Mouse (Mus musculus) intestine, embryonic 14.5 days (tissue): ENCODE measurements around the gene Apex2. TPM values are rescaled to one million over a fixed set of nuclear protein-coding genes. Genes with fewer than 3 reads are reported as not detected.
A peak's percentile ranks its signal among the peaks of the same experiment; 100 is the strongest.
"Not testable (repeated sequence)": the region's sequence is repeated elsewhere in the genome, so short reads cannot be mapped to it uniquely, and the experiment has no call there.

Experiments used
- ATAC-seq: fragments of 200-750 bp; cut with Nextera tagmentation; replicated peaks from 2 replicates; pipeline ENCODE4 v1.8.0; 2017; ENCODE audit warnings: low read depth, moderate number of reproducible peaks, moderate TSS enrichment, moderate library complexity; ENCODE audit not compliant: low FRiP score, low TSS enrichment
- DNase-seq: peaks from one replicate; pipeline ENCODE4 v3.0.0-alpha.2; 2018; ENCODE audit warnings: low spot score
- H3K27ac ChIP-seq: fragments of 300-500 bp; sonication (generic); 2 replicates; pipeline ENCODE4 v1.5.1; 2014; ENCODE audit warnings: low read depth, mild to moderate bottlenecking, control low read depth
- H3K27me3 ChIP-seq: fragments of 300-500 bp; sonication (generic); replicated peaks from 2 replicates; pipeline ENCODE4 v1.6.1; 2014; ENCODE audit warnings: low read length, control low read depth; ENCODE audit not compliant: control insufficient read depth, insufficient read depth
- H3K36me3 ChIP-seq: fragments of 300-500 bp; sonication (generic); 2 replicates; pipeline ENCODE4 v1.6.1; 2014; ENCODE audit warnings: low read length, control low read depth; ENCODE audit not compliant: control insufficient read depth, insufficient read depth
- H3K4me1 ChIP-seq: fragments of 300-500 bp; sonication (generic); replicated peaks from 2 replicates; pipeline ENCODE4 v1.6.1; 2014; ENCODE audit warnings: low read length, control low read depth, mixed read lengths; ENCODE audit not compliant: control insufficient read depth, insufficient read depth
- H3K4me2 ChIP-seq: fragments of 300-500 bp; sonication (generic); 2 replicates; pipeline ENCODE4 v1.6.1; 2014; ENCODE audit warnings: low read length
- H3K4me3 ChIP-seq: fragments of 300-500 bp; sonication (generic); 2 replicates; pipeline ENCODE4 v1.5.1; 2014; ENCODE audit warnings: low read depth, low read length, control low read depth, mixed read lengths
- H3K9ac ChIP-seq: fragments of 300-500 bp; sonication (generic); 2 replicates; pipeline ENCODE4 v1.6.1; 2014; ENCODE audit warnings: mild to moderate bottlenecking, low read length
- H3K9me3 ChIP-seq: fragments of 300-500 bp; sonication (generic); 2 replicates; pipeline ENCODE4 v1.6.1; 2016; ENCODE audit warnings: low read length, control low read depth; ENCODE audit not compliant: control insufficient read depth
- WGBS: fragments of 180-500 bp; shearing (Covaris S2); extraction: QIAGEN DNeasy Blood & Tissue Kit; methylation state at CpG from one replicate; pipeline ENCODE4 v1.1.7; 2014; 5-methylcytosine and 5-hydroxymethylcytosine counted together
- polyA plus RNA-seq: library from polyadenylated mRNA; unstranded; fragments of >200 nt; fragmentation: Nextera tagmentation; extraction: Ambion mirVana; gene quantifications from 2 replicates; pipeline ENCODE4 v1.2.1, GENCODE M21; 2014

Apex2 gene
- polyA plus RNA-seq, 1 experiment from 2014 or later: 16.0 TPM

- Histone ChIP-seq H3K36me3 (no peaks in the 10 kb centered on the region), H3K27me3 (no peaks in the 10 kb centered on the region), H3K4me3 (no peak overlapping the region), H3K4me1 (no peaks in the 10 kb centered on the region), H3K4me2 (no peak overlapping the region), H3K9me3 (no peaks in the 10 kb centered on the region), H3K9ac (no peak overlapping the region), H3K27ac (no peak overlapping the region)
- no peak for ATAC-seq
- no peak for DNase-seq
Measured at GRCm38 (mm10) chrX:150516015-150516414, 73.7 kb downstream of the Apex2 start.

- DNase-seq (no peak), ATAC-seq (no peak)
- H3K27ac ChIP-seq: no peak overlapping the region
- H3K9ac ChIP-seq: no peak overlapping the region
- no peaks in the 10 kb centered on the region for H3K4me1 ChIP-seq
- WGBS: 75% methylated on average over 1 of the region's 1 CpGs
- no peaks in the 10 kb centered on the region for H3K9me3 ChIP-seq
- H3K36me3 ChIP-seq: no peaks in the 10 kb centered on the region
- no peaks in the 10 kb centered on the region for H3K27me3 ChIP-seq
- no peak overlapping the region for H3K4me2 ChIP-seq
- no peak overlapping the region for H3K4me3 ChIP-seq
Measured at GRCm38 (mm10) chrX:150514127-150514526, 75.5 kb downstream of the Apex2 start.

GRCm38 (mm10) chrX:150511274-150511673 is 78.4 kb downstream of the Apex2 start:
- DNase-seq (no peak), ATAC-seq (no peak)
- no peak overlapping the region for H3K27ac ChIP-seq
- H3K9ac ChIP-seq: no peak overlapping the region
- no peaks in the 10 kb centered on the region for H3K4me1 ChIP-seq
- no peak overlapping the region for H3K4me2 ChIP-seq
- WGBS: 73% methylated on average over 6 of the region's 6 CpGs
- no peaks in the 10 kb centered on the region for H3K27me3 ChIP-seq
- H3K4me3 ChIP-seq: no peak overlapping the region
- H3K9me3 ChIP-seq: no peaks in the 10 kb centered on the region
- H3K36me3 ChIP-seq: no peaks in the 10 kb centered on the region

- H3K4me3 ChIP-seq: no peak overlapping the region
- ATAC-seq (no peak), DNase-seq (no peak)
- no peak overlapping the region for H3K27ac ChIP-seq
- no peak overlapping the region for H3K4me2 ChIP-seq
- H3K9me3 ChIP-seq: no peaks in the 10 kb centered on the region
- WGBS: 55% methylated on average over 4 of the region's 4 CpGs
- no peaks in the 10 kb centered on the region for H3K36me3 ChIP-seq
- no peak overlapping the region for H3K9ac ChIP-seq
- no peaks in the 10 kb centered on the region for H3K4me1 ChIP-seq
- H3K27me3 ChIP-seq: no peaks in the 10 kb centered on the region
Measured at GRCm38 (mm10) chrX:150510631-150511030, 79.0 kb downstream of the Apex2 start.

- Histone ChIP-seq H3K9ac (no peak overlapping the region), H3K4me1 (no peaks in the 10 kb centered on the region), H3K36me3 (no peaks in the 10 kb centered on the region), H3K4me2 (no peak overlapping the region), H3K4me3 (no peak overlapping the region), H3K27ac (no peak overlapping the region), H3K9me3 (no peaks in the 10 kb centered on the region), H3K27me3 (no peaks in the 10 kb centered on the region)
- ATAC-seq (no peak), DNase-seq (no peak)
- 76% methylated on average over 6 of the region's 6 CpGs for WGBS
Measured at GRCm38 (mm10) chrX:150508696-150509095, 81.0 kb downstream of the Apex2 start.

GRCm38 (mm10) chrX:150487811-150488210 is 101.9 kb downstream of the Apex2 start:
- H3K4me3 ChIP-seq, H3K4me1 ChIP-seq, H3K9ac ChIP-seq, H3K9me3 ChIP-seq, H3K4me2 ChIP-seq, DNase-seq, H3K27ac ChIP-seq, H3K36me3 ChIP-seq, H3K27me3 ChIP-seq, ATAC-seq: not testable (repeated sequence)
- WGBS: no CpG with 5 or more reads among the region's 10 CpGs

- WGBS: 65% methylated on average over 7 of the region's 22 CpGs
- DNase-seq, H3K4me2 ChIP-seq, H3K9me3 ChIP-seq, H3K27me3 ChIP-seq, H3K4me3 ChIP-seq, H3K9ac ChIP-seq, H3K27ac ChIP-seq, H3K36me3 ChIP-seq, H3K4me1 ChIP-seq, ATAC-seq: not testable (repeated sequence)
Measured at GRCm38 (mm10) chrX:150486314-150487030, 103.2 kb downstream of the Apex2 start.

GRCm38 (mm10) chrX:150477854-150478780 is 111.6 kb downstream of the Apex2 start:
- H3K9ac ChIP-seq: peak overlapping the region; percentile 54
- peak overlapping the region; percentile 85 for H3K27ac ChIP-seq
- H3K4me3 ChIP-seq: peak overlapping the region; percentile 46
- H3K4me1 ChIP-seq: no peaks in the 10 kb centered on the region
- peak overlapping the region; percentile 12; the same call in 1 of the 2 replicates for H3K4me2 ChIP-seq
- ATAC-seq (peak; percentile 96), DNase-seq (peak; percentile 94)
- H3K36me3 ChIP-seq: no peaks in the 10 kb centered on the region
- no peaks in the 10 kb centered on the region for H3K9me3 ChIP-seq
- WGBS: under 1% methylated on average over 34 of the region's 34 CpGs
- H3K27me3 ChIP-seq: no peaks in the 10 kb centered on the region
